Mouse (Mus musculus) cortical plate, adult 2 months (tissue): Measurements from ENCODE around the gene Vegfb.

Experiments
- CTCF ChIP-seq: fragments of 200-500 bp; IDR thresholded peaks from 2 replicates; pipeline ENCODE4 v1.5.1; 2011; ENCODE audit warnings: mild to moderate bottlenecking, control low read depth, low read length; ENCODE audit not compliant: insufficient read depth; ENCODE audit errors: extremely low read depth
- POLR2A ChIP-seq: fragments of 200-500 bp; IDR thresholded peaks from 2 replicates; pipeline ENCODE4 v1.6.1; 2011; ENCODE audit warnings: mild to moderate bottlenecking, low read length, control low read depth; ENCODE audit not compliant: insufficient read depth; ENCODE audit errors: extremely low read depth

DNA sequence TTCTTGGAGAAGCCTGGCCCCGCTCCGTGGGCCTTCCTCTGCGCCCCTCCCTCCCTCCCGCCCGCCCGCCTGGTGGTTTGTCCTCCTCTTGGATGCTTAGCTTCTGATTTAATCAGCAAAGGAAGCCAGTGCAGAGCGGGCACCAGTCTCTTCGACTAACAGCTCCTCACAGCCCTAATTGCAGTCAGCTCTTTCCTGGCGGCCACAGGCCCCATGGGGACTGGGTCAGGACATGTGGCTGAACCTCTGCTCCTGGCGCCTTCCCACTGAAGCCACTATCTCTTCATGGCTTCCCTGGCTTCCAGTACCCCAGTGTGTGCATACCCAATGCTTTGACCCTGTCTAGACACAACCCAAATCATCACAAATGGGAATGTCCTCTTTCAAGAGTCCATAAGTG is 31.0 kb downstream of the Vegfb start:
- no peak for TF ChIP-seq POLR2A
- TF ChIP-seq CTCF, result no peak
